Mouse (Mus musculus): ENCODE measurements around the gene Hoxc12. TPM values are rescaled to one million over a fixed set of nuclear protein-coding genes. Genes with fewer than 3 reads are reported as not detected.
A peak's percentile ranks its signal among the peaks of the same experiment; 100 is the strongest.

The Hoxc12 gene
- total and polyA plus RNA-seq, 3 experiments: not detected

DNA sequence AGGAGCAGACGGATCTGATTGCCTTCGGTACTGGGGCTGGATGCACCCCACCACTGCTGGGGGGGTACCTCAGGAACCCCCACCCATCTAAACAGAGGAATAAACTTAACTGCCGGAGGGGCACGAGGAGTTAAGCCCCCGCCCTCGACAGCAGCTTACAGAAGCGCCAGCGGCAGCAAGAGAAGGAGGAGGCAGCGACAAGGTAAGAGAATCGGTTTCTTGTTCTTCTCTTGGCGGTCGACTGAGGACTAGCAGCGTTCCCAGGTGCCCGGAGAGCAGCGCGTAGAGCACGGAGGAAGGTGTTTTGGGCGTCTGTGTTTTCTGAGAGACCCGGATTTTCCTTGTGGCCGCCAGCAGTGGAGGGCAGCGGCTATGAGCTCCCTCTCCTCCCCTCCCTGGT lies 35.7 kb downstream of the Hoxc12 start:
- H3K79me2 ChIP-seq (replicated peaks; ENCODE audit: control insufficient read depth, extremely low read depth, insufficient read depth, poor library complexity, severe bottlenecking): no peaks in the 10 kb centered on the region
- no peak overlapping the region for H3K9ac ChIP-seq (ENCODE audit: insufficient read depth, low read depth)
- H3K4me1 ChIP-seq (ENCODE audit: control insufficient read depth in 1 of 2, insufficient read depth in 2 of 2): peaks cover 5 to 8% of the 10 kb centered on the region in 2 experiments
- H3K36me3 ChIP-seq (replicated peaks in 1 of 2; ENCODE audit: control insufficient read depth in 1 of 2, insufficient read depth in 1 of 2, low read length in 1 of 2): no peaks in the 10 kb centered on the region
- DNase-seq (ENCODE audit: extremely low read depth): no peak
- peak overlapping the region; percentile 0; the same call in 1 of the 2 replicates for H3K4me2 ChIP-seq (ENCODE audit: insufficient read depth, low read depth, poor library complexity, severe bottlenecking)
- in situ Hi-C loops (cut with MboI; ENCODE audit: low pct_ligation_motif_present, low pct_unique_long_range_greater_than_20kb, low sequenced_read_pairs) (no loop called here), dilution Hi-C loops (cut with MboI; ENCODE audit: extremely low pct_ligation_motif_present, extremely low pct_unique_long_range_greater_than_20kb, low sequenced_read_pairs) (no loop called here)
- no peak overlapping the region for H3K4me3 ChIP-seq (replicated peaks in 1 of 3; ENCODE audit: low read depth in 2 of 3, low read length in 2 of 3, poor library complexity in 1 of 3)
- TF ChIP-seq ETS1 (conservative IDR thresholded peaks at IDR 0.05; ENCODE audit: low read depth, low read length) (no peak), HCFC1 (IDR thresholded peaks at IDR 0.05; ENCODE audit: low read depth, low read length) (no peak), ELF1 (IDR thresholded peaks at IDR 0.05; ENCODE audit: low read depth, low read length) (no peak), GABPA (IDR thresholded peaks at IDR 0.05; ENCODE audit: insufficient replicate concordance, low read depth, low read length) (no peak), MYC (IDR thresholded peaks at IDR 0.05; ENCODE audit: low read depth, low read length) (no peak), USF1 (IDR thresholded peaks at IDR 0.05; ENCODE audit: low read depth, low read length) (no peak)
- no peak overlapping the region for H3K27ac ChIP-seq (ENCODE audit: insufficient read depth, low read depth)
- H3K9me3 ChIP-seq (replicated peaks; ENCODE audit: low read length): no peaks in the 10 kb centered on the region
- peaks cover 95% of the 10 kb centered on the region for H3K27me3 ChIP-seq (replicated peaks)

DNA sequence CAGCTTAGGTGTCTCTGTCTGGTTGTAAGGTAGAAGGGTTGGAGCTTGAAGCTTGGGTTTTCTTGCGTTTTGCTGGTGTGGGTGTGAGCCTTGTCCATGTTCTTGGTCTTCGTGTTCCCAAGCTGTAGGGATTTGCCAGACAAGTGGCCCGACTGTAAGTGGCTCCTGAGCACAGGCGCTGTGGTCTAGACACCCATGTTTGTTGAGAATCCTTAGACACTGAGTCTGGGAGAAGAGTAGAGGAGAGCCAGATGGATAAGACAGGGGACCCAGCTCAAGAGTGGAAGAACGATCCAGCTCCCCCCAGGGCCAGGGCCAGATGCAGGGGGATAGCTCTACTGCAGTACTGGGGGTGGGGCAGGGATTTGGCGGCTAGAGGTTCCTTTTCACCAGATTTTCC lies 36.2 kb downstream of the Hoxc12 start:
- no peaks in the 10 kb centered on the region for H3K79me2 ChIP-seq (replicated peaks; ENCODE audit: control insufficient read depth, extremely low read depth, insufficient read depth, poor library complexity, severe bottlenecking)
- H3K4me2 ChIP-seq (ENCODE audit: insufficient read depth, low read depth, poor library complexity, severe bottlenecking): 0 out of 2 replicates have a peak overlapping the region, but pooled peaks have one; percentile 0
- no peak for TF ChIP-seq UBTF (IDR thresholded peaks at IDR 0.05; ENCODE audit: low read depth, low read length)
- TF ChIP-seq CHD2 (IDR thresholded peaks at IDR 0.05; ENCODE audit: low read length): no peak
- no peak for TF ChIP-seq MYC (IDR thresholded peaks at IDR 0.05; ENCODE audit: low read depth, low read length)
- no peak for TF ChIP-seq USF2 (conservative IDR thresholded peaks at IDR 0.05; ENCODE audit: low read depth, low read length)
- no peak for TF ChIP-seq E2F4 (IDR thresholded peaks at IDR 0.05; ENCODE audit: insufficient replicate concordance, low read depth, low read length)
- no peak for TF ChIP-seq NELFE (IDR thresholded peaks at IDR 0.05; ENCODE audit: low read depth, low read length)
- TF ChIP-seq MXI1 (IDR thresholded peaks at IDR 0.05; ENCODE audit: low read depth, low read length): no peak
- no peak for TF ChIP-seq POLR2AphosphoS2 (IDR thresholded peaks at IDR 0.05; ENCODE audit: low read depth, low read length)
- TF ChIP-seq GABPA (IDR thresholded peaks at IDR 0.05; ENCODE audit: insufficient replicate concordance, low read depth, low read length): no peak
- TF ChIP-seq TBP (conservative IDR thresholded peaks at IDR 0.05; ENCODE audit: low read depth, low read length): no peak
- no peak for TF ChIP-seq BHLHE40 (IDR thresholded peaks at IDR 0.05; ENCODE audit: low read depth, low read length)
- TF ChIP-seq JUND (conservative IDR thresholded peaks at IDR 0.05; ENCODE audit: low read depth, low read length): no peak
- no peak for TF ChIP-seq KAT2A (IDR thresholded peaks at IDR 0.05; ENCODE audit: insufficient replicate concordance, low read length)
- TF ChIP-seq EP300 (IDR thresholded peaks at IDR 0.05; ENCODE audit: low read length): no peak
- TF ChIP-seq JUN (IDR thresholded peaks at IDR 0.05; ENCODE audit: insufficient read depth, low read depth, low read length): no peak
- no peak overlapping the region for H3K9ac ChIP-seq (ENCODE audit: insufficient read depth, low read depth)
- H3K36me3 ChIP-seq (replicated peaks in 1 of 2; ENCODE audit: control insufficient read depth in 1 of 2, insufficient read depth in 1 of 2, low read length in 1 of 2): no peaks in the 10 kb centered on the region
- no peak overlapping the region for H3K4me3 ChIP-seq (replicated peaks in 1 of 3; ENCODE audit: low read depth in 2 of 3, low read length in 2 of 3, poor library complexity in 1 of 3)
- dilution Hi-C loops (cut with MboI; ENCODE audit: extremely low pct_ligation_motif_present, extremely low pct_unique_long_range_greater_than_20kb, low sequenced_read_pairs): no loop called here
- H3K9me3 ChIP-seq (replicated peaks; ENCODE audit: low read length): no peaks in the 10 kb centered on the region
- H3K4me1 ChIP-seq (ENCODE audit: control insufficient read depth in 1 of 2, insufficient read depth in 2 of 2): peaks cover 5 to 8% of the 10 kb centered on the region in 2 experiments
- H3K27ac ChIP-seq (ENCODE audit: insufficient read depth, low read depth): no peak overlapping the region
- H3K27me3 ChIP-seq (replicated peaks): peaks cover 92% of the 10 kb centered on the region
- no peak for DNase-seq (ENCODE audit: extremely low read depth)
- in situ Hi-C loops (cut with MboI; ENCODE audit: low pct_ligation_motif_present, low pct_unique_long_range_greater_than_20kb, low sequenced_read_pairs): no loop called here
